Mouse (Mus musculus) intestine, embryonic 14.5 days (tissue): ENCODE results near the gene Fam43a. TPM values are rescaled to one million over a fixed set of nuclear protein-coding genes. Genes with fewer than 3 reads are reported as not detected.

ENCODE experiments used
- ATAC-seq: fragments of 200-750 bp; cut with Nextera tagmentation; replicated peaks from 2 replicates; pipeline ENCODE4 v1.8.0; 2017; ENCODE audit warnings: low read depth, moderate number of reproducible peaks, moderate TSS enrichment, moderate library complexity; ENCODE audit not compliant: low FRiP score, low TSS enrichment
- DNase-seq: peaks from one replicate; pipeline ENCODE4 v3.0.0-alpha.2; 2018; ENCODE audit warnings: low spot score
- H3K27ac ChIP-seq: fragments of 300-500 bp; sonication (generic); 2 replicates; pipeline ENCODE4 v1.5.1; 2014; ENCODE audit warnings: low read depth, mild to moderate bottlenecking, control low read depth
- H3K27me3 ChIP-seq: fragments of 300-500 bp; sonication (generic); replicated peaks from 2 replicates; pipeline ENCODE4 v1.6.1; 2014; ENCODE audit warnings: low read length, control low read depth; ENCODE audit not compliant: control insufficient read depth, insufficient read depth
- H3K36me3 ChIP-seq: fragments of 300-500 bp; sonication (generic); 2 replicates; pipeline ENCODE4 v1.6.1; 2014; ENCODE audit warnings: low read length, control low read depth; ENCODE audit not compliant: control insufficient read depth, insufficient read depth
- H3K4me1 ChIP-seq: fragments of 300-500 bp; sonication (generic); replicated peaks from 2 replicates; pipeline ENCODE4 v1.6.1; 2014; ENCODE audit warnings: low read length, control low read depth, mixed read lengths; ENCODE audit not compliant: control insufficient read depth, insufficient read depth
- H3K4me2 ChIP-seq: fragments of 300-500 bp; sonication (generic); 2 replicates; pipeline ENCODE4 v1.6.1; 2014; ENCODE audit warnings: low read length
- H3K4me3 ChIP-seq: fragments of 300-500 bp; sonication (generic); 2 replicates; pipeline ENCODE4 v1.5.1; 2014; ENCODE audit warnings: low read depth, low read length, control low read depth, mixed read lengths
- H3K9ac ChIP-seq: fragments of 300-500 bp; sonication (generic); 2 replicates; pipeline ENCODE4 v1.6.1; 2014; ENCODE audit warnings: mild to moderate bottlenecking, low read length
- H3K9me3 ChIP-seq: fragments of 300-500 bp; sonication (generic); 2 replicates; pipeline ENCODE4 v1.6.1; 2016; ENCODE audit warnings: low read length, control low read depth; ENCODE audit not compliant: control insufficient read depth
- WGBS: fragments of 180-500 bp; shearing (Covaris S2); extraction: QIAGEN DNeasy Blood & Tissue Kit; methylation state at CpG from one replicate; pipeline ENCODE4 v1.1.7; 2014; 5-methylcytosine and 5-hydroxymethylcytosine counted together
- polyA plus RNA-seq: library from polyadenylated mRNA; unstranded; fragments of >200 nt; fragmentation: Nextera tagmentation; extraction: Ambion mirVana; gene quantifications from 2 replicates; pipeline ENCODE4 v1.2.1, GENCODE M21; 2014

Fam43a gene
- polyA plus RNA-seq, 1 experiment from 2014 or later, result 5.9 TPM

DNA sequence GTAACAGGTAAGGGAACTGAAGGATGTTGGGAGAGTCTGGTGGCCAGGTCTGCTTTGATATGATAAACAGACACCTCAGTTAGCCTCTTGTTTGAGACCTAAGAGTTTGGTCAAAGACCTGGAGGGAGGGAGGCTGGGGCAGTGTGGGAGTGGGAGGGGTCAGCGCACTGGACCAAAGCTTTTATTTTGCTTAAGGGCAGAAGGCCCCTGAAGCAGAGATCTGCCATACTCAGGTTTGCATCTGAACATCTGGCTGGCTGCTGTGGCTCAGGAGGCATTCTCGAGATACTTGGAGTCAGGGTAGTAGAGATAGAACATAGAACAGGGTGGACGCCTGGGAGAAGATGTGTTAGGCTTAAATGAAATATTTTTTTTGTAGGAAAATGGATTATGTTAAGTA is 47.3 kb downstream of the Fam43a start:
- no peaks in the 10 kb centered on the region for H3K36me3 ChIP-seq
- no peak for ATAC-seq
- 0 out of 2 replicates have a peak, but pooled peaks cover 3% of the 10 kb centered on the region for H3K9me3 ChIP-seq
- no peak overlapping the region for H3K4me3 ChIP-seq
- H3K27me3 ChIP-seq, result no peaks in the 10 kb centered on the region
- 0 out of 2 replicates have a peak, but pooled peaks cover 4% of the 10 kb centered on the region for H3K4me1 ChIP-seq
- DNase-seq, result no peak
- no peak overlapping the region for H3K9ac ChIP-seq
- H3K27ac ChIP-seq, result no peak overlapping the region
- H3K4me2 ChIP-seq, result no peak overlapping the region
- WGBS, result 75% methylated on average over 3 of the region's 3 CpGs

DNA sequence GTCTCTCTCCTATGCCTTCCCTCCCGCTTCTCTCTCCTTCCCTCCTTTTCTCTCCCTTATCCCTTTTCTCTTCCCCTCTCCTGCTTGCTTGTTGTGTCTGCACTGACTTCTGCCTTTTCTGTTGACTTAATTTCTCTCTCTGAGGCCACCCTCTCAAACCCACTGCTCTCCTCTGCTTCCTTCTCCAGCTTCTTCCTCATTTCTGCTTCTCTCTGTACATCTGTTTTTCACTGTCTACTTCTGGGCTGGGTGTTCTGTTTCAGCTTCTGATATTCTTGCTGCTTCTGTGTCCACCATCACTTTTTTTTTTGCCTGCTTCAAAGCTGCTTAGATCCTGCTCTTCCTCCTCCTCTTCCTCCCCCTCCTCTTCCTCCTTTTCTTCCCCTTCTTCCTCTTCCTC is 51.8 kb downstream of the Fam43a start:
- no peak overlapping the region for H3K9ac ChIP-seq
- H3K36me3 ChIP-seq, result no peaks in the 10 kb centered on the region
- H3K27ac ChIP-seq, result no peak overlapping the region
- no peak for ATAC-seq
- 0 out of 2 replicates have a peak, but pooled peaks cover under 1% of the 10 kb centered on the region for H3K4me1 ChIP-seq
- 88% methylated on average over 1 of the region's 1 CpGs for WGBS
- H3K27me3 ChIP-seq, result no peaks in the 10 kb centered on the region
- H3K4me2 ChIP-seq, result no peak overlapping the region
- no peak overlapping the region for H3K4me3 ChIP-seq
- no peak for DNase-seq
- H3K9me3 ChIP-seq, result 0 out of 2 replicates have a peak, but pooled peaks cover 3% of the 10 kb centered on the region

Other genes with a start within 250 kb of the Fam43a start
- 23.5 and 28.3 TPM in 2 replicates for gene Atp13a3, start 193.7 kb upstream of the Fam43a start, polyA plus RNA-seq
- gene Tmem44, start 48.9 kb upstream of the Fam43a start, polyA plus RNA-seq, result 15.0 and 15.6 TPM in 2 replicates
- gene Lsg1, start 12.1 kb upstream of the Fam43a start, polyA plus RNA-seq, result 69.4 and 70.3 TPM in 2 replicates